Mouse (Mus musculus) heart, postnatal 0 days (tissue): ENCODE measurements around the gene Chaf1a.

ENCODE experiments used
- CTCF ChIP-seq: IDR thresholded peaks from 2 replicates; pipeline ENCODE4 v1.5.1; 2016; ENCODE audit warnings: antibody characterized with exemption, control low read depth, low read depth
- EP300 ChIP-seq: IDR thresholded peaks from 2 replicates; pipeline ENCODE4 v1.6.1; 2016; ENCODE audit warnings: antibody characterized with exemption, low read depth

DNA sequence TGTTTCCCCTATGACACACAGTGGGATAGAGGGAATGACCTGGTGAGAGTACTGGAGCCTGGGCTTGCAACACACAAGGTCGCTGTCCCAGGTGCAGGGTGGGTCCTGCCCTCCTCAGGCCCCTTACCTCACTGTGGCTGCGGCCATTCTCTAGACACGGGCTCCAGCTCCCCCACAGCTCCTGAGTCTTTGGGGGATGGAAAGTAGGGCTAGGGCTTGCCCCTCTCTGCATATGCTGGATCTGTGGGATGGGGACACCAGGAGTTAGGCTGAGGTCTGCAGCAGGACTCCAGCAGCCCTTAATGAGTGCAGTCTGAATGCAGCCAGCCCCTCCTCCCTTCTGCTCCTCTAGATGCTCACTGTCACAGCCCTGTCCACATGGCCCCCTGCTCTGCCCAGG, 72.5 kb downstream of the Chaf1a start:
- no peak for TF ChIP-seq CTCF
- TF ChIP-seq EP300: no peak
